Mouse (Mus musculus) spleen, adult 2 months (tissue): Measurements from ENCODE around the gene Pin1. TPM values are rescaled to one million over a fixed set of nuclear protein-coding genes. Genes with fewer than 3 reads are reported as not detected.

ENCODE experiments used
- DNase-seq, 2 experiments: peaks; one replicate each; pipeline versions ENCODE4 v3.0.0 to v3.0.0-alpha.2; 2012 to 2021; ENCODE audit warnings: low spot score in 2 of 2, low read depth in 1 of 2
- H3K27ac ChIP-seq: fragments of 200-500 bp; 2 replicates; pipeline ENCODE4 v1.5.1; 2012; ENCODE audit warnings: low read length, inconsistent platforms; ENCODE audit not compliant: insufficient read depth
- H3K27me3 ChIP-seq: fragments of 200-500 bp; 2 replicates; pipeline ENCODE4 v1.6.1; 2012; ENCODE audit warnings: mild to moderate bottlenecking, moderate library complexity, low read length, inconsistent platforms; ENCODE audit not compliant: control insufficient read depth, insufficient read depth
- H3K36me3 ChIP-seq: fragments of 200-500 bp; 2 replicates; pipeline ENCODE4 v1.6.1; 2012; ENCODE audit warnings: mild to moderate bottlenecking, low read length, inconsistent platforms; ENCODE audit not compliant: control insufficient read depth, insufficient read depth
- H3K4me1 ChIP-seq: fragments of 200-500 bp; 2 replicates; pipeline ENCODE4 v1.6.1; 2011; ENCODE audit warnings: inconsistent platforms; ENCODE audit not compliant: control insufficient read depth, insufficient read depth, insufficient read length
- H3K4me3 ChIP-seq: fragments of 200-500 bp; 2 replicates; pipeline ENCODE4 v1.5.1; 2011; ENCODE audit warnings: mild to moderate bottlenecking, inconsistent platforms; ENCODE audit not compliant: insufficient read depth, insufficient read length; ENCODE audit errors: extremely low read depth
- CTCF ChIP-seq: fragments of 200-500 bp; IDR thresholded peaks from 2 replicates; pipeline ENCODE4 v1.5.1; 2011; ENCODE audit warnings: mild to moderate bottlenecking, inconsistent platforms; ENCODE audit not compliant: insufficient read depth, insufficient read length, insufficient replicate concordance; ENCODE audit errors: extremely low read depth
- POLR2A ChIP-seq: fragments of 200-500 bp; IDR thresholded peaks from 2 replicates; pipeline ENCODE4 v1.6.1; 2011; ENCODE audit warnings: low read depth, low read length, inconsistent platforms
- WGBS: fragments of 180-500 bp; shearing (Covaris S2); methylation state at CpG from one replicate; pipeline ENCODE4 v1.1.7; 2018; 5-methylcytosine and 5-hydroxymethylcytosine counted together
- polyA plus RNA-seq: library from polyadenylated mRNA; depleted of rRNA; stranded (reverse); fragments of >200 nt; gene quantifications from 2 replicates; pipeline ENCODE4 v1.2.3, GENCODE M21; 2012

Pin1 gene
- polyA plus RNA-seq, 1 experiment: 11.3 TPM

DNA sequence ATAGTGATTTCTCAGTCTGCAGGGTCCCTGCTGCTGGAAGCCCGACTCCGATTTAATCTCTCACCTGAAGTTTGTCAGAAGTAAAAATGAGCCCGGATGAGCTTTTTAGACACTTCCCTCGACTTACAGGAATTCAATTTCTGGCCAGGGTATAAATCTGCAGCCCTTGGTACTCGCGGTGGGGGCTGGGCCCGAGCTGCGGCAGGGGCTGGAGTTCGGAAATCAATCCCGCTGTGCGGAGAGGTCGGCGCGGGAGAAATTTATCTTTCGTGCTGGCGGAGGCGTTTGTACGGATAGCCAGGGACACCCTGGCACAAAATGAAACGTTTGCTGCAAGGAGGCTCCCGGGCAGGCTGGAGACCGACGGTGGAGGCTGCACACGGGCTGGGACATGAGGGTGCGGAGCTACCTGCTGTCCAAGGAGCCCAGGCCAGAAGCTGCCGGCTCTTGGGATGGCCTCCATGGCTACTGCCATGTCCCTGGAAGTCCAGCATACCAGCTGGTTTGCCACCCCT lies 42.9 kb downstream of the Pin1 start:
- Histone ChIP-seq H3K36me3 (no peaks in the 10 kb centered on the region), H3K27ac (no peak overlapping the region), H3K4me1 (no peaks in the 10 kb centered on the region), H3K4me3 (no peak overlapping the region), H3K27me3 (peaks cover 8% of the 10 kb centered on the region)
- no peak for DNase-seq
- 14% methylated on average over 25 of the region's 25 CpGs for WGBS
- TF ChIP-seq CTCF (no peak), POLR2A (no peak)

DNA sequence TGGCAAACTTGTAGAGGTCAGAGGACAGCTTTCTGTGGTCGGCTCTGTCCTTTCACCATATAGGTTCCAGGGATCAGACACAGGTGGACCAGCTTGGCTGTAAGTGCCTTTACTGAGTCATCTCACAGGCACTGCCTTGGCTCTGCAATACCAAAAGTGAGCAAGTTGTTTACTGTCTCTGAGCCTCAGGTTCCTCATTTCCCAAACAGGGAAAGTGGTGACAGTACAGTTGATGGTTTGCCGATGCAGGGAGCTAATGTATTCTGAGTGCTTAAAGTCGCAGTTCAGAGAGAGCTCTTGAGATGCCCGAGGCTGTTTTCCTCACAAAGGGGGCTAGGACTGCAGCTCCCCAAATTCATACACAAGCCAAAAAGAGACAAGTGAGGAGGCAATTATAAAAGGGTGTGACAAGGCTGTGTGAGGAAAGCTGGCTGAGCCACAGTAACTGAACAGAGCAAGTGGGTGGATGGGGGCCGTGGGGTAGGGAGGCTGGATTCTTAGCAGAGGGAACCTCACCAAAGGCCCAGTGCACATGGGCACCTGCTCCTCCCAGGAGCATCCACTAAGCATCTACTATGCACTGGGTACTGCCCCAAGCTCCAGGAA lies 44.3 kb downstream of the Pin1 start:
- Histone ChIP-seq H3K4me1 (no peaks in the 10 kb centered on the region), H3K27ac (no peak overlapping the region), H3K4me3 (no peak overlapping the region), H3K27me3 (peaks cover 8% of the 10 kb centered on the region), H3K36me3 (no peaks in the 10 kb centered on the region)
- 47% methylated on average over 5 of the region's 5 CpGs for WGBS
- no peak for DNase-seq
- no peak for TF ChIP-seq CTCF
- no peak for TF ChIP-seq POLR2A

DNA sequence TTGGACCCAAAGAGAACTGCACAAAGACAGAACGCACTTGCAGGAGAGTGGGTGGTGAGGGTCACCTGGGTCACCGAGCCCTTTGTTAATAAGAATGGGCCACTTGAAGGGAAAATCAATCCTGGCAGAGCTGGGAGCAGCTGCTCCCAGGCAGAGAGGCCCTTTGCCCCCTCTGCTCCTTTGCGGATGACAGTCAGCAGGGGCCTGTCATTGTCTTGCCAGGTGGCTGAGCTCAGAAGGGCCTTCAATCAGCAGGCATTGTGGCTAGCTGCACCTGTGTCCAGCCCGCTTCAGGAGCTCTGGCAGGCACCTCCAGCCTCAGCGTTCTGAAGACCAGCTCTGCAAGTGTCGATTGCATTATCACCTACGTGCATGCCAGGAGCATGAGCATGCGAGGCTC lies 45.6 kb downstream of the Pin1 start:
- Histone ChIP-seq H3K4me3 (no peak overlapping the region), H3K4me1 (no peaks in the 10 kb centered on the region), H3K36me3 (no peaks in the 10 kb centered on the region), H3K27me3 (peaks cover 8% of the 10 kb centered on the region), H3K27ac (no peak overlapping the region)
- no peak for TF ChIP-seq CTCF
- TF ChIP-seq POLR2A: no peak
- DNase-seq: no peak
- WGBS: 75% methylated on average over 8 of the region's 8 CpGs

DNA sequence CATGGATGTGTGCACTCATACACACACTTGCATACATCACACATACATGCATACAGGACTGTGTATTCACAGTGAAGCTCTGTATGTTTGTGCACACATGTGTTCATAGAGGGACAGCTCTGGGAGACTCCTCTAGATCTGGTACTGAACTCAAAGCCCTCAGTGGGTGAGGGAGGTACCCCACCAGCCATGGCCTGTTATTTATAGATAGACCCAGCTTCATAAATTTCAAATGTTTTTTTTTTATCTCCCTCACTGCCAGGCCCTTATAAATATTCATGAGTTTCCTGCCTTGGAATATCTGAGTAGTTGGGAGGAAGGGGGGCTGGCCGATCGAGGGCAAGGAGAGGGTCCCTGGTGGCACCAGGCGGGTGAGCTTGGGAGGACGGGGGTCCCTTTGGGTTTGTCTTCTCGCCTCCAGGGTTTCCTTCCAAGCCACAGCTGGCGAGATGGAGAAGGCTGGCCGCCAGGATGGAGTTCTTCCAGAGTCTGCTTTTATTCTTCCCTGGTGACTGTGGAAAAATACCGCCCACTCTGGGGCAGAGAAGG lies 52.0 kb downstream of the Pin1 start:
- TF ChIP-seq CTCF: no peak
- no peak for TF ChIP-seq POLR2A
- Histone ChIP-seq H3K36me3 (no peaks in the 10 kb centered on the region), H3K27me3 (no peaks in the 10 kb centered on the region), H3K4me1 (no peaks in the 10 kb centered on the region), H3K4me3 (no peak overlapping the region), H3K27ac (no peak overlapping the region)
- 72% methylated on average over 8 of the region's 8 CpGs for WGBS
- no peak for DNase-seq

DNA sequence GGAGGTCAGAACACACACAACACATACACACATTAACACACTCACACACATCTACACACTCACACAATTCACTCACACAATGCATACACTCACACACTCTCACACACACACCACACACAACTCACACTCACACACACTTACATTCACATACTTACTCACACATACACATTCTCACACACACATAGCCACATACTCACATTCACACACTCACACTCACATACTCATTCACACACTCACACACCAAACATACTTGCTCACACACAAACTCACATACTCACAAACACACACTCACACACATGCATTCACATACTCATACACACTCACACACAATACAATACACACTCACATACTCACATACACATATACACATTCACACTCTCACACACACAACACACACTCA lies 53.5 kb downstream of the Pin1 start:
- no peaks in the 10 kb centered on the region for H3K4me1 ChIP-seq
- no peak for DNase-seq
- no peaks in the 10 kb centered on the region for H3K27me3 ChIP-seq
- H3K4me3 ChIP-seq: no peak overlapping the region
- H3K27ac ChIP-seq: no peak overlapping the region
- no peaks in the 10 kb centered on the region for H3K36me3 ChIP-seq
- no peak for TF ChIP-seq POLR2A
- TF ChIP-seq CTCF: no peak

DNA sequence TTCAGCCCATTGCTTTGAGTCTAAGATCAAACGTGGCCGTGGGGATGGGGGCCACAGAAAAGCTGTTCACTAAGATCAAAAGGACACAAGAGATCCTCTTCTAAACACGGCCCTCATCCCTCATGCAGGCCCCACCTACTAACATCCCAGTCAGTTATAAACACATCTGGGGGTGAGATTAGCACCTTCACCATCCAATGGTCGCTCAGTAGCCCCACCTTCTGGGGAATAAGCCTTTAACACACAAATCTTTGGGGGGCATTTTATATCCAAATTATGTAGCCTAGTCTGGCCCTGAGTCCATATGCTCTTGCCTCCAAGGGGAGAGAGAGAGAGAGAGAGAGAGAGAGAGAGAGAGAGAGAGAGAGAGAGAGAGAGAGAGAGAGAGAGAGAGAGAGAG lies 54.1 kb downstream of the Pin1 start:
- H3K4me3 ChIP-seq: no peak overlapping the region
- no peaks in the 10 kb centered on the region for H3K27me3 ChIP-seq
- DNase-seq: no peak
- H3K36me3 ChIP-seq: no peaks in the 10 kb centered on the region
- no peak overlapping the region for H3K27ac ChIP-seq
- TF ChIP-seq POLR2A (no peak), CTCF (no peak)
- H3K4me1 ChIP-seq: no peaks in the 10 kb centered on the region
- WGBS: 30% methylated on average over 4 of the region's 4 CpGs

DNA sequence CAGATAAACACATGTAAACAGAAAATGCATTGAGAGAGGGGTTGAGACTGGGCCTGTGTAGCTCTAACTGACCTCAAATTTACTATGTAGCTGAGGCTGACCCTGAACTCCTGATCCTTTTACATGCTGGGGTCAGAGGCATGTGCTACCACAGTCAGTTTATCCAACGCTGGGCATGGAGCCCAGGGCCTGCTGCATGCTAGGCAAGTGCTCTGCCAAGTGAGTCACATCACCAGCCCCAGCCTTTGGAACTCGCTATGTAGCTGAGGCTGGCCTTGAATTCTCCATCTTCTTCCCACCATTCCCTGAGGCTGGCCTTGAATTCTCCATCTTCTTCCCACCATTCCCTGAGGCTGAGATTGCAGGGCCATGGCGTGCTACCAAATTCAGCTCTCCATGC lies 58.6 kb downstream of the Pin1 start:
- no peak for DNase-seq
- TF ChIP-seq CTCF (no peak), POLR2A (no peak)
- 83% methylated on average over 3 of the region's 3 CpGs for WGBS
- Histone ChIP-seq H3K36me3 (no peaks in the 10 kb centered on the region), H3K4me1 (no peaks in the 10 kb centered on the region), H3K4me3 (no peak overlapping the region), H3K27me3 (no peaks in the 10 kb centered on the region), H3K27ac (no peak overlapping the region)
